Mouse (Mus musculus) spleen, adult 18-20 months (tissue): Measurements from ENCODE around the gene Gpr153.
A peak's percentile ranks its signal among the peaks of the same experiment; 100 is the strongest.

Experiments
- DNase-seq, 2 experiments: peaks; one replicate each; pipeline ENCODE4 v3.0.0; 2022; ENCODE audit warnings: mixed read lengths in 2 of 2

Gene Gpr153

DNA sequence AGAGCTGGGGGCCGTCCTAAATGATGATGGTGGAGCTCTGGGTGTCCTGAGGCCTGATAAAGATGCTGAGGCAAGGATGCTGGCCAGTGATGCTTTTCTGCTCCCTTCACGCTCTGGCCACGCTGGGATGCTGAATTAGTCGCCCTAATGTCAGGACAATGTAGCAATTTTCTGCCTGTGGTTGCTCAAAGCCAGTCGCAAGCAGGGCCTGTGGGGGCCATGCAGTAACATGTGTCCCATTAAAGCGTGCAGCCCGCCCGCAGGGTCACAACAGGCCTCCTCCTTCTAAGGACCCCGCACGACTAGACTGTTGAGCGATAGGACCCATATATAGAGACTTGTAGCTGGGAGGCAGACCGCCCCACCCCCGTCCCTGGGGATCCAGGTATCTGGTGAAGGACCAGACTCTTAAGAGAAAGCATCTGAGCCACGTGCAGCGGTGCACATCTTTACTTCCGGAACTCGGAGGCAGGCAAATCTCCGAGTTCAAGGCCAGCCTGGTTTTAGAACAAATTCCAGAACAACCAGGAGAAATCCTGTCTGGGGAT is 14.4 kb downstream of the Gpr153 start:
- DNase-seq, result no peak

DNA sequence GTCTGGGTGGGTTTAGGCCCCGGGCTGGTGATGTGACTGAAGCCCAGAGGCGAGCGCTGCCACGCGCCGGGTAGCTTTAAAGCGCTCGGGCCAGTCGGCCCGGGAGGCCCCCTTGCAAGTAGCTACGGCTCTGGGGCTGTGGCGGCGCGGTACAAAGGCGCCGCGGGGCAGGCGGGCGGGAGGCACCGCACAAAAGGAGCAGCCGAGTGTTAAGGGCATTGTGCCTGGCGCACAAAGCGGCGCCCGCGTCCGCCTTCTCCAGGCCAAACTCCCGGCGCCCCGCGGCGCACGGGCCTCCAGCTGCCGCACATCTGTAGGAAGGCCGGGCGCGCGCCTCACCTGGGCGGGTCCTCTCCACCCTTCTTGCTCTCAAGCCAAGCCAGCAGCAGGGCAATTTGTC is 16.4 kb downstream of the Gpr153 start:
- DNase-seq, result no peak

DNA sequence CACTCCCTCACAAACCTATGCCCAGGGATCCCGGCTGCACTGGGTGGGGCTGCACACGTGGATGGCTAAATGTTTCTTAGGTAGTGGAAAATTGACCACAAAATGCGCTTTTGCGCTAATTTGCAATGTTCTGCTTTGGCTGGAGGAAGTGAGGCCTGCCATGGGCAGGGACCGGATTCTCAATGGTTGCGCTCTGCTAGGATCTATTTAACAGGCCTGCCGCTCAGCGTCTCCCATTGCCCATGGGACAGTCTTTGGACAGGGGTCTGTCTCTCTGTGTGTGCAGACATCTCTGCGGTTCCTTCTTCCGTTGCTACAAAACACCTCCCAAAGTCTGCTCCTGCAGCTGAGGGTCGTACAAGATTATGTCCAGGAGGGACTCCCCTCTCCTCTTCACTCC is 17.0 kb downstream of the Gpr153 start:
- no peak for DNase-seq

DNA sequence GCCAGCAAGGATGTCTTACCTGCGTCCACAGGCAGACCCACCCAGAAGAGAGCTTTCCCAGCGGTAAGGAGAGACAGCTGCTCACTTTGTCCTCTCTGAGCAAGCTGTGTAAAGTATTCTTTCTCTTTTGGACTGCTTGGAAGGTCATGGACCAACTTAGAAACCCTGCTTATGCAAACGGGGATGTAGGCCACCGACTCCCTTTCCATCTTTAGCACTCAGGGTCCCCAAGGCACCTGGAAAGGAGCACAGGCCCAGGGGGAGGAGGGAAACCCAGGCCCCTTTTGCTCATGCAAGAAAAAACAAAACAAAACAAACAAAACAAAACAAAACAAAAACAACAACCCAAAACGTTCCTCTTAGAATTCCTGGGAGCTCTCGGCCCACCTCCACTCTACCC is 17.5 kb downstream of the Gpr153 start, which contains the start of gene Hes3:
TSS of gene Hes3 (minus strand) at position 101 of the 400 bp plus-strand sequence.
- no peak for DNase-seq

DNA sequence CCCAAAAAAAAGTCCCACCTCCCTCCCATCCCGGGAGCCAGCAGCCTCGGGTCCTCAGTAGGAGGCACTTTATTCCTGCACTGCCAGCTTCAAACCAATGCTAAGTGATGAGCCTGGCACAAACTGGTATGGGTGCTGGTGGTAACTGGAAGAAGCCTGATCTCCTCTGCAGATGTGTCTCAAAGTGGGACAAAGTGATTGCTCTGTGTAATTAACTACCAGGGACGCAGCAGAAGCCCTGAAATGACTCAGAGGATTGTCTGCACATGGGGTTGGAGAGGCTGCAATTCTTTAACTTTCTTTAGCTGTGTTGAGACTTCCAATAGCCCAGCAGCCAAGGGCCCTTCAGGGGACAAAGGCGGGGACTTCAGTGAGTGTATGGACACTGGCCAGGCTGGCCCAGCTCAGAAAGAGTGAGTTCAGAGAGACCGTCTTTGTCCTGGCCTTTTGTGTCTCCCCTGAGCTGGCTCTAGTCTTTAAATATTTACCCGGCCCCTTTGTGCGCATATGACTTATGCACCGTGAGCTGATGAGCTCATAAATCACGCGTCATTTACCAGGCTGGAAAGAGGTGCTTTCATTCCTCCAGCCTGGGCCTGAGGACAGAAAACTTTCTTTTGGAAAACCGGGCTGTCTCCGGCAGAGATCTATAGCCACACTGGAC is 18.2 kb downstream of the Gpr153 start:
- DNase-seq, result no peak

DNA sequence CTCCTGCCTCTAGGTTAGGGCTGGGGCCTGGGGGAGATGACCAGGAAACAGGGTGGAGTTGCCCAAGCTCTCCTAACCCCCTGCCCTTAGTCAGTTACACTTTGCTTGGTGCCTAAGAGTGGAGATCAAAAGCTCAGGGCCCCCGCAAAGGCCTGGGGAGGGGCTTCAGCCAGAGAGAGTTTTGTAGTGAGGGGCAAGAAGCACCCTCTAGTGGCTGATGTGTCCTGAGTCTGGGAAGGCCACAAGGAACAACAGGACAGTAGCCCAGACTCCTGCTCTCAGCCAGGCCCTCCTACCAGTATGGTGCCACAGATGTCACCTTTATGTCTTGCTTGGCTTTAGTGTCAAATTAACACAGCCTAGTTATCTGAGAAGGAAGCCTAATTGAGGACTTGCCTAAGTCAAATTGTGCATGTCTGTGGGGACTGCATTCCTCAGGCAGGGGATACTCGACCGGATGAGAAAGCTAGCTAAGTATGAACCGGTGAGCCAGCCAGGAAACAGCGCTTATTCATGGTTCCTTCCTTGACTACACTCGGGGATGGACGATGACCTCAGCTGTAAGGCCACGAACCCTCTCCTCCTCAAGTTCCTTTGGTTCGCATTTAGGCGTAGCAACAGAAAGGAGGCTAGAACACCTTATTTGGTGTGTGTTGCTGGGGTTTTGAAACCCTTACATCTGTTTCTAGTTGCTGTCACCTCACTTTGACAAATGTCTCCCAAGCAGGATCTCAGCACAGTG is 20.3 kb downstream of the Gpr153 start:
- no peak for DNase-seq

DNA sequence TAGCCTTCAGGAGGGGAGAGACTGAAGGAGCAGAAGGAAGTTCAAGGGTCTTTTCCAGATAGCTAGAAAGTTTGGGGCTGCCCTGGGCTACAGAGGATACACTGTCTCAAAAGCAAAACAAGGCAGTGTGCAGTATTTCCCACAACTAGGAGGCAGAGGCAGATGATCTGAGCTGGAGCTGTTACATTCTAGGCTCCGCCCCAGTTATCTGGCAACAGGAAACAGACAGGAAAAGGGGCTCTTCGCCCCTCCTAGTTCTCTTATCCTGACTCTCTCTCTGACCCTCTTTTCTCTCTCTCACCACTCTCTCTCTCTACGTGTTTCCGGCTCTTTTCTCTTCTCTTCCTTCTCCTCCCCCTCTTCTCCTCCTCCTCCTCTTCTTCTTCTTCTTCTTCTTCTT is 21.9 kb downstream of the Gpr153 start:
- DNase-seq, result no peak

DNA sequence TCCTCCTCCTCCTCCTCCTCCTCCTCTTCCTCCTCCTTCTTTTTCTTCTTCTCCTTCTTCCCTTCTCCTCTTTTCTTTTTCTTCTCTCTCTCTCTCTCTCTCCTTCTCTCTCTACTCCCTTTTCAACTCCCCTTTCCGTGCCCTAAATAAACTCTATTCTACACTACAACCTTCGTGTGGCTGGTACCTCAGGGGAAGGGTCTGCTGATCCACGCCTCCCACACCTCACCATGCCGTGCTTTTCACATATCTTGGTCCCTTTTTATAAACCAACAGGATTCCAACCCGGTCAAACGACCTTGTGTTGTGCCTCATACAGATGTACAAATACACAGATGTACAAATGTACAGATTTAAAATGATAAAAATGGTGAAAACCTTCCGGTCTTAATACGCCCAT is 22.3 kb downstream of the Gpr153 start:
- DNase-seq, result no peak

DNA sequence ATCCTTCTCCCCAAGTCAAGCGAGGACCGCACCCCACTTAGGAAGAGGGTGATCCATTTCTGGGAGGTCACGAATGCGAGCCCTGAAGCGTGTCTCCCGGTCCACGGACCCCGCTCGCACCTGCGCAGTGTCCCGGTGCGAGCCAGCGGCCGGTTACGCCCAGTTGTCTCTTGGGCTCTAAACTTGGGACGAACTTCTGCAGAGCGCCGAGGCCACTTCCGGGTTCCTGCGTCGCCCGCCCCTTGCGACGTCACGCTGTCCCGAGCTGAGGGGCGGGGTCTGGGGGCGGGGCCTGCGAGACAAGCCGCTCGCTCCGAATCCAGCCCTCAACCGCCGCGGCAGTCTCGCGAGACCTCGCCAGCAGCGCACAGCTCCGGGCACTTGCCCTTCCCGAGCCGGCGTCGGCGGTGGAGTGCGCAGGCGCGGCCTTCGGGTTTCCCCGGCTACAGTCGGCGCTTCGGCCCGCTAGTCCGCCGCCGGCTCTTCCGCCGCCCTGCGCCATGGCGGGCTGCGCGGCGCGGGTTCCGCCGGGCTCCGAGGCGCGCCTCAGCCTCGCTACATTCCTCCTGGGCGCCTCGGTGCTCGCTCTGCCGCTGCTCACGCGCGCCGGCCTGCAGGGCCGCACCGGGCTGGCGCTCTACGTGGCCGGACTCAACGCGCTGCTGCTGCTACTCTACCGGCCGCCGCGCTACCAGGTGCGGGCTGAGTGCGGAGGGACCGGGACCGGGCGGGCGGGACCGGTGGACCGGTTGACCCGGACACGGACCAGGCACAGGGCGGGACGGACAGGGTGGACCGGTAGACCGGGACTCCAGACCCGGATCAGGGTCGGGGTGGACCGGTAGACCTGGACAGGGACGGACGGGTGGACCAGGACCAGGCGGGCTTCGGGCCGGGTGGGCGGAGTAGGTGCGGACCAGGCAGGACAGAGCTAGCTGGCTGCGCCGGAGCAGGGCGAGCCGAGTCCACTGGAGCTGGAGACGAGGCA is 23.1 kb downstream of the Gpr153 start, which contains the start of gene Icmt:
TSS of gene Icmt (plus strand) at position 354 of the 988 bp plus-strand sequence.
- peak; percentile 99 to 100 for DNase-seq

DNA sequence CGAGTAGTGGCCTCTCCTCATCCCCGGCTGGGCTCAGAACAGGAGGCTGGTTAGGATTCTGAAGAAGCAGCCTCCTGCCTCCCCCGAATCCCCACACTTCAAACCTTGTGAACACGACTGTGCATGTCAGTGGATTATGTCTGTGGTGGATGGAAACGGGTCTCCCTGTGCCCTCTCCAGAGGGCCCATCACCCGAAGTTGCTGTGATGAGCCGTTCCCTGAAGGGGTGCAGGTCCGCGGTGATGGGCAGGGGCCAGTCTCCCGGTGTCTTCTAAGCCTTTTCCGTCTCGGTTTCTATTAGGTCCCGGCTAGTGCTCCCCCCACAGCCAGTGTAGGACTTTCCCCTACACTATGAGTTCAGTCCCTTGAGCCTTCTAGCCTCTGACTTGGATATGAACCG is 24.8 kb downstream of the Gpr153 start:
- DNase-seq, result no peak

DNA sequence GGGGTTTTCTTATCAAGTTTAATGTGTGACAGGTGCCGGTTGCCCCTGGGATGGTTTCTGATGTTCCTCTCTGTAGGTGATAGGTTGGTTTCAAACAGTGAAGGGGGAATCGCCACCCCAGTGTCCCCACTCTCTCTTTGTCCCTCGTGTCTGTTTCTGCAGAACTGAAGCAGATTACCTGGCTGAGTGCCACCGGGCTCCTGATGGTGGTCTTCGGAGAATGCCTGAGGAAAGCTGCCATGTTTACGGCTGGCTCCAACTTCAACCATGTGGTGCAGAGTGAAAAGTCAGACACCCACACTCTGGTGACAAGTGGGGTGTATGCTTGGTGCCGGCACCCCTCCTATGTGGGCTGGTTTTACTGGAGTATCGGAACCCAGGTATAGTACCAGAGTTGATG is 26.3 kb downstream of the Gpr153 start:
- DNase-seq, result no peak

DNA sequence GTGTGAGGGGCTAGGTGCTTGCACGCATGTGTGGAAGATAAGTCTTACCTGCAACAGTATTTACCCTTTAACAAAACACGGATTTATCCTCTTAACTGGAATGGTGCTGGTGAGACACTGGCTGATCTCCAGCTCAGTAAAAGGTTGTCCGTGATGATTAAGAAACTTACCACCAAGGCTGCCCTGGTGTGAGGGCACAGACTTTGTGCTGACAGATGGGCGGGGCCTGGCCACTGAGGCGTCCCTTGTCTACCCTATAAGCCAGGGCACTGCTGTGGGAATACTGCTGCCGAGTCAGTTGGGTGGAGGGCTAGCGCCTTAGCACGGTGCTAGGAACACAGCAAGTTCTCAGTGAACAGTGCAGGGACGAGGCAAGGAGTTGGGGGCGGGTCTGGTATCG is 28.0 kb downstream of the Gpr153 start:
- DNase-seq, result no peak

DNA sequence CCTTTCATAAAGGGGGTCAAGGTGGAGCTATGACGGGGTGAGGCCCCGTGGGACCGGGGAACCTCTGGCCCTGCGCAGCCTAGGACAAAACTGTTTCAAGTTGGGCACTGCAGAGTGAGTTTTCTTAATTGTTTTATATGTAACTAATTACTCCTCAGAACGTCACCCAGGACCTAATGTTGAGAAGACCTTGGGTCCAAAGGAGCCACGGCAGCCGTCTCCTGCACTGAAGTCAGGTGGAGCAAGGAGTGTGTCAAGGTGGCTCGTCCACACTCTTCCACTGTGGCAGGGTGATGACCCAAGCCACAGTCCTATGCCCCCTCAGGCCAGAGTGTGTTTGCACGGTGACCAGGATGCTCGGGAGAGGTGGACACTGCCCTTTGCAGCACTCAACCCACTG is 29.1 kb downstream of the Gpr153 start:
- no peak for DNase-seq

DNA sequence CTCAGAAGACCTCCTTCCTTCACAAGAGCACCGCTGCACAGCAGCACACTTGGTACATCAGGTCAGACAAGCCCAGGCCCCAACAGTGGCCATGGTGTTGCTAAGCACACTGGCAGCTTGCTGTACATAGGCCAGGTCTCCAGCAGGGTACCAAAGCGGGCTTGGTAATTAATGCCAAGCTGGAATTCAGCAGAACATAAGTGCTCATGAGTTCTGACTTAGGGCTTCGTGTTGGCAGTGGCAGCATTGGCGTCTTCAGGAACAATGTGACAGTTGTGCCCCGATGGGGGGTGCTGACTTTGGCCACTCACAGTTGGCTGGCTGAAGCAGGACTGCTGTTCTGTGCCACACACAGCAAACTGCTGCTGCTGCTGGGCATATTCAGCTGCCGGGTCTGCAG is 30.7 kb downstream of the Gpr153 start:
- DNase-seq, result no peak

DNA sequence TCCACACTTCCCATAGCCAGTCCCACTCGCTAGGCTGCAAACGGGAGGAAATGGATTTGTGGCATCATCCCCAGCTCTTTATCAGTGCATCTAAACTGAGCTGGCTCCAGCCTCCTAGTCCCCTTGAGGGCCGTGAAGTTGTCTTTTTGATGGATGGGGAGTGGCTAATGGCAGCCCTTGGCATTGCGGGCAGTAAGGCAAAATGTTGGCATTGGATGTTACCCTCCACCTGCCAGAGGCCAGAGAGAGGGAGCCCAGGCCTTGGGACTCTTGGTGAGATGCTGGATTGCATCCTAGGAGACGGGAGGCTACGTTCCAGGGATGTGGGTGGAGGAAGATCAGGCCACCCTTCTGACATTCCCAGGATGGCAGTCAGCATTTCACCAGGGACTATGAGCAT is 32.0 kb downstream of the Gpr153 start:
- DNase-seq, result no peak

DNA sequence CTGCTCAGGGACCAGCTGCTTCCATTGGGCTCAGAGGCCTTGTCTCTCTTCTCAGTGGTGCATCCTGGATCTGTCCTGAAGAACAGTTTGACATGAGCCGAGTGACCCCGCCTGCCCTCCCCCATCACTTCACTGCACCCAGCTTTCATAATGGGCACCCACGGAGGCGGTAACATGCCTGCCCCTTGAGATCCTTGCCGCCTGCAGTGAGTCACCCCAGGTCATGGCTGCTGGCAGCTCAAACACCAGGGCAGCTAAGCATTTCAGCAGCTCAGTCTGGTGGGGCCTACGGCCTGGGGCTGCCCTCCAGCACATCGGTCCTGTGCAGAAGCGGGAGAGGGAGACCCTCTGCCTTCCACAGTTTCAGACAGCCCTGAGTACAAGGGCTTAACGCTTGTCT is 33.5 kb downstream of the Gpr153 start:
- DNase-seq, result no peak

DNA sequence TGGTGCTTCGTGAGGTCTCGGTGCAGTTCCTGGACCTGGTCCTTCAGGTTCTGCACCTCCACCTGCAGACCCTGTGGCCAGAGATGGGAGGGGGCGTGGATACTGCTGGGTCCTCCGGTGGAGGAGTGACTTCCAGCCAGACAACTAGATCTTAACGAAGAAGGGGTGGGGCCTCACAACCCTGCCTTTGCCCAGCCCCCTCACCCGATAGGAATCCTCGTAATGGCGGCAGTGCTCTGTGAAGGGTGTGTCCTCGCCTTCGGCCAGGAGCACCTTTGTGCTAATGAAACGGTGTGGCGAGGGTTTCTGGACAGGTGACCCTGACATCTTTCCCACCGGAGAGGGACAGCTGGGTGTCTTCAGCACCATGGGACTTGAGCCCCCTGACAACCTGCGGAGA is 38.2 kb downstream of the Gpr153 start:
- no peak for DNase-seq

DNA sequence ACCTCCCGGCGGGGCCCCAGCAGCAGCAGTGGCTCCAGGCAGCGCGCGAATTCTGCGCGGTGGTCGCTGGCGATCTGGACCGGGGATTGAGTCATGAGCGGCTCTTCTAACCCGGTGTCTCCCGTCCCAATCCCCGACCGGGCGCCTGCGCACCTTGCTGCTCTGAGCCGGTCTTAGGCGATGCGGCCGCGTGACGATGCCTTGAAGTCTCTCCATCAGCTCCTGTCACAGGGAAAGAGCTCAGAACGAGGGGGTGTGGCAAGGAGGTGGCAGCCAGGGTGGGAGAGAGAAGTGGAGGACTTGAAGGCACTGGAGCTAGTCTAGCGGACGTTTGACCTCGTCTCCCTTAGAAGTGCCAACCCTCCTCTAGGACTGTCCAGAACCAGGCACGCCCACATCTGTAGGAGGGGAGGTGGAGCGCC is 39.2 kb downstream of the Gpr153 start:
- DNase-seq, result no peak

DNA sequence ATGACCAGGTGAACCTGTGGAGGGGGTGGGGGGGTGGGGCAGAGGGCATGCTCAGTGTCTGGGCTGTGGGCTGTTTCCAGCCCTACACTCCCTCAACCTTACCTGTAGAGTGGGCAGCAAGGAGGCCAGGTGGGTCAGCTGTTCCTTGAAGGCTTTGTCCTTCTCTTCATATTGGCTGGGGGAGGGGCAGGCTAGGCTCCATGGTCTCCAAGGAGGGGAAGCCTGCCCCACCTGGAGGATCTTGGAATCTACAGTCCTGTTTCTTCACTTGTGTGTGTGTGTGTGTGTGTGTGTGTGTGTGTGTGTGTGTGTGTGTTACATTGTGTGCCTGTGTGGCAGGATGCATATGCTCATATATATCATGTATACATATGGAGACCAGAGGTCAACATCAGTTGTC is 39.9 kb downstream of the Gpr153 start:
- DNase-seq, result no peak

DNA sequence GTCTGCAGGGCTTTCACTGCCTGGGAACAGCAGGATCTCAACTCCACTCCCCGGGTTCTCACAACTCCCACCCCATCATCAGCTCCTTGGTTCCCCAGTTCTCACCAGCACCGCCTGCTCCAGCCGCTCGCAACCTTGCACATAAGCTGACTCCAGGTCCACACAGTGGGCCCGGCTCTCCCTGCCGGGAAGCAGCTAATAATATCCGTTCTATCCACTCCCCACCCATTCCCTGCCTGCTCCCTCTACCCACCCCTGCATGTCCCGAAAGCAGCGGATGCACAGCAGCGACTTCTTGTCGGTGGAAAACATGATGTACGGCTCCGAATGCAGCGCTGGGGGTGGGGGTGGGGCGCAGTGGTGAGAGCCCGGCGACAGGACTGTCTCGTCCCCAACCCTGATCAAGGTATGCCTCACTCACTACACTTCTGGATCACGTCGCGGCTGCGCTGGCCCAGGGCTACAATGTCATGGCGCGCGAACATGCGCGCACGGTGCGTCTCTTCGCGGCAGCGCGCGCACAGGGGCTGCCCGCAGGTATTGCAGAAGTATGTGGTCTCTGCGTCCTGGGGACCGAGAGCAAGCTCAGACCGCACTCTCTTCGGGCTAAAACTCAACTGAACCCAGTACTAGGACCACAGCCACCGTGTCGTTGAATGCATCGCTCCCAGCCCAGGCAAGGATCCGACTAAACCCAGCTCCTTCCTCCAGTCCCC is 41.6 kb downstream of the Gpr153 start:
- no peak for DNase-seq

DNA sequence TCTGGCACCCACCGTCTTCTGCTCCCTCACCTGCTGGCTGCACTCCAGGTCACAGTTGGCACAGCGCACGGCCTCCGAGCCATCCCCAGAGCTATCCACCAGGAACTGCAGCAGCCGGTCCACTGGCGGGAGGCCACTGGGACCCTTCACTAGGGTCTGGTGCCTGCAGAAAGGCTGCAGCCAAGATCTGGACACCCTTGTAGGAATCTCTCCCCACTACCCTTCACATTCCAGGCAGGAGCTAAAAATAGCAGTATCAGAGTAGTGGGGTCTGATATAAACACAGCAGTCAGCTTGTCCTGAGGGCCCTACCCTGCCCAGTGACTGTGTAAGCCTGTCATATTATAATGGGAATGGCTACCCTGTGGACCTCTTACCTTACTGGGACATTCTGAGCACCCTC is 43.6 kb downstream of the Gpr153 start:
- no peak for DNase-seq

DNA sequence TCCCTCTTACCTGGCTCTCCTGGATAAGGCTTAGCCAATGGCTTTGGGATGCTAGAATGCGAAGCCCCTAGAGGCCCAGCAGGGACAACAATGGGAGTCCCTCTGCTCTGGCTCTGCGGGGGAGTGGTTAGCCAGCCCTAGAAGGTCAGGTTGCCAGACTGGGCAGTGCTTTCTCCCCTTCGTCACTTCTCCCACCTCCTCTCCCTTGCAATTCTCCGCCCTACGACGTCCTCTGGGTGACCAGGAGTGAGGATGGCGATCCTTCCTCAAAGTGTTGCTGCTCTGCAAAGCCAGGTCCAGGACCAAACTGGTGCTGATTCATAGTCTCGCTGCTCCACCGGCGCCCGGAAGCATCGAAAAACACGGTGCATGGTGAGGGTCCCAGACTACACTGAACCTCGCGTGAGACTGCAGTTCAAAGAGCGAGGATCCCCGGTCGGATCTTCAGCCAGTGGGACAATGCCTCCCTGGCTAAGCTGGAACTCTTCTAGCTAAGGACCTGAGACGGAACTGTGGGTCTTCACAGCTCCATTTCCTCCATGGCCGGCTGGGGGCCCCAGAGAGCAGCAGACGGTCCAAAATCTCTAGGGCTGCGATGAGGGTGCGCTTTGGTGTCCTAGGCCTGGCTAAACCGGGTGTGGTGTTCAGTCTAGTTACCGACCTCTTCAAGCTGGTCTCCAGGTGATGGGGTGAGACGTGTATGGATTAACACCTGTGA is 44.6 kb downstream of the Gpr153 start, which contains the start of gene Rnf207:
TSS of gene Rnf207 (minus strand) at position 477 of the 718 bp plus-strand sequence.
- peak; percentile 32 to 69 for DNase-seq
